Mouse (Mus musculus) kidney, adult 2 months (tissue): ENCODE measurements around the gene Fam107b.

Experiments used
- CTCF ChIP-seq: fragments of 200-500 bp; conservative IDR thresholded peaks from 2 replicates; pipeline ENCODE4 v1.5.1; 2011; ENCODE audit warnings: low read depth, mild to moderate bottlenecking, control low read depth, low read length, moderate library complexity, mixed read lengths; ENCODE audit not compliant: insufficient read depth, insufficient read length
- POLR2A ChIP-seq: fragments of 200-500 bp; IDR thresholded peaks from one replicate; pipeline ENCODE4 v1.6.1; 2011; ENCODE audit warnings: low read depth, low read length, control low read depth

- TF ChIP-seq CTCF (no peak), POLR2A (no peak)
Observed at GRCm38 (mm10) chr2:3664086-3664485, 93.8 kb downstream of the Fam107b start.
